Mouse (Mus musculus) layer of hippocampus, adult 18-20 months (tissue): ENCODE measurements at regions not wholly inside any gene's neighbourhood (a gene's known extent, or its start where the extent isn't known, plus 50 kb on each side); places are given as distances from the start of the nearest gene placed in this dataset.

Experiments
- DNase-seq, 2 experiments: peaks; one replicate each; pipeline ENCODE4 v3.0.0; 2022; ENCODE audit warnings: low spot score in 2 of 2

DNA sequence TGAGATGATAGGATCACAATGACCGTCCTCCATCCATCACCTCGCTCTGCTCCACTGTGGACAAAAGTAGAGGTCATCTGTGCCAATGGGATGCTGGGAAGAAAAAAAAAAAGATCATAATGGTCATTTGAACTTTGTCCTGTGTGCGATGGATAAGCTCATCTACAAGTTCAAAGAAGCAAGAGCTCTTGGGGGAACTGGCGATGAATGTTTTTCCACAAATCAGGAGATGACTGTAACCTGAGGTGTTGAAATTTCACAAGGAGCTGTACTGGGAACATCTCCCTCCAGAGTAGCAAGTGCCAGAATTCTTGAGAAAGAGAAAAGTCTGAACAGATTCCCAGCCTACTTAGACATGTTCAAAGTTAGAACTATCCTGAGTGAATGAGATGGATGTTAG is 287.0 kb downstream of the Tns3 start:
- no peak for DNase-seq

DNA sequence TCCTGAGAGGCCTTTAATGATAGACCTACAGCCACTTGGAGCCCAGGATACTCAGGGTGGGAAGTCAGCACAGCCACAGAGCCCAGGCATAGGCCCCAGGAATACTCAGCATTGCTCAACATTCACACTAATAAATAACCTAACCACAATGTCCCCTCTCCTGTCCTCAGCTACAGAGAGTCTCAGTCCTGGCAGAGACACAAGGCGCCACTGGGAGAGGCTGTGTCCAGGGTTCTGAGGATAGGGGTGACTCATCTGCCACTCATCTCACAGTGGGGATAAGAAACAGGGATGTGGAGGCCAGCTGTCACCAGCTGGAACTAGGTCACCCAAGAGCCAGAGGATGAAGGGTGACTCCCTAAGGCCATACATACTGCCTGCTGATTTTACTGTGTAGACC is 298.8 kb downstream of the Tns3 start:
- DNase-seq: no peak

DNA sequence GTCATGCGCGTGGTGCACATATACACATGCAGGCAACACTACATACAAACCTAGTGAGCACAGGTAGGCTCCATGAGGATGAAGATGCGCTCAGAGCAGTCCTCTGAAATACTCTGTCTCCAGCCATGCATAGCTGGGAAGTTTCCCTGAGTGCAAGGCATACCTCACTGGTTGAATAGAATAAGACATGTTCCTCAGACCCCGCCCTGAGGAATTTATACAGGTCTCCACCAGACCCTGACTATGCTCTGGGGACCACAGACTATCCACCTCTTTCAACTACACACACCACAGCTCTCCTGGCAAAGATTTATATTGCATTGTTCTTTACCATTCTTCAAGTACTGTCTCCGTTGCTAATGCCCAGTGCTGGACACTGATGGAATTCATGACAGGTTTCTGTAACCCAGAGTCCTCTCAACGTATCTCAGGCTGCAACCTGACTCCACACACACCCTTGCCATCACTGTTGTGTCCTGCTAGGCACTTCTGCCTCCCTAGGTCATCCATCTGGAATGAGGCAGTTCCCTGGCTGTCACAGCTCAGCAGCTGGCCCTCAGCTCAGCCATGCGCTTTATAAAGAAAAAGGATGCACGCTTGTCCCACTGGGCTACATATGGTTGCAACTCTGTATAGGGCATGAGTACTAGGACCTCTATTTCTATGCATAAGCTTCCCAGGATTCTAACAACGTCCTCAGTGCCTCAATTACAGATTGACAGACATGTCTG is 299.5 kb downstream of the Tns3 start:
- DNase-seq: no peak

DNA sequence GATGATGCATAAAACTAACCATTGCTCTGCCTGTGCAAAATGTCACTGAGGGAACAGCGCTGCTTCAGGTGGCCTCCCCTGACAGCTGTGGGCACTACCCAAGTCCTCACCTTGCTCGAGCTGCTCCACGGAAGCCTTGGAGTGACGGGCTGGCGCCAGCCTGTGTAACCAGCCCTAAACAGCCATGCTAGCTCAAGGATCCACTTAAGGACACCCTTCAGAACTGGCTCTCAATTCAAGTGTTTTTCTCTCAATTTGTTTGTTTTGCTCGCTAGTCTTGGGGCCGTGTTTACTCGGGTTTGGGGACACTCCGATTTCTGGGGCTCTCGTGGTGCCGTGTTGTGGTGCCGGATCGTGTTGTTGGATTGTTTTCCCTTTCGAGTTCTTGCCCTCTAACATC is 319.4 kb downstream of the Tns3 start:
- no peak for DNase-seq

DNA sequence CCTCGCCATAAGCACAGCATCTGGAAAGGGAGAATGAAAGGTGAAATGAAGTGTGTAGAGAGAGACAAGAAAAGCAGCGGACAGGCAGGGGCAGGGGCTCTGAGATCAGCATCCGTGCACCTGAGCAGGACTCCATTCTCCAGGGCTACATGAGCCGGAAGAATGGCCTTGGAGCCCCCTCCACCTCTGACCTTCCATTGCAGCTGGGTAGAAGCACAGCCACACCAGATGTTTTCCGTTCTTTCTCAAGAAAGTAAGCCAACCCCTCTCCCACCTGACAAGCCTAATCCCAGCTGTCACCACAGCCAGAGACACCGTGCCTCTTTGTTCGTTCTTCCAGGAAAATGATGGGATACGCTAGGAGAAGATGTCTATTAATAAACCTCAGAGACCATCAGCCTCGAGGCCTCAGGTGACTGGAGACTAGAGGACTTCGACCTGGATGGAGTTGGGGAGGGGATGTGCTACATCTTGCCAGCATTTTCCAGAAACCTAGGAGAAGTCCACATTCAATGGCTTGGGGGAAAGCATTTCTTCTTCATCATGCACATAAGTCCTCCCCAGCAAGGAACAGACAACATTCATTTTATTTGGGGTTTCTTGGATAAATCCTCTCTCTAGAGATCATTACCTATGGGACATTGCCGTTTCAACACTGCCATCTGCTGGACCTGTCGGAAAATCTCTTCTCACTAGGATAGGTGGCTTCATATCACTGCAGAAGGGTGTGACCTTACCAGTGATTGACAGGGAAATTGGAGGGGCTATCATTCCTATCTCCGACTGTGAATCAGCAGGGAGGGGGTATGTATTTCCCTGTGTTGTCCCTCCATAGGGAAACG is 361.8 kb downstream of the Tns3 start:
- peak; percentile 44 to 68 for DNase-seq

DNA sequence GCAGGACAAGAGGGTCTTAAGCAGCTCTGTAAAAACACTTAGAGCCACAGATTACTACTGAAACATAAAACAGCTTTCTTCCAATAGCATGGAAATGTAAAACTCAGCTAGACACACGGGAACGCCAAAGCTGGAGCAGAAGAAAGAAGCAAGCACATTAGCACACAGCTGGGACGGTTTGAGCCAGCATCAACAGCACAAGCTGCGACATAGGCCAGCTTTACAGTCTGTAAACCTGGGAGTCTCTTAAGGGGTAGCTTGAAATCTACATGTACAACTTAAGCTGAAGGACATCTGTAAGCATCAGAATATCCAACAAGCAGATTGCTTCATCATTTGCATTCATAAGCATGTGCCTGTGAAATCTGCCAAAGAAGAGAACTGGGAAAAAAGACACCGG is 366.9 kb downstream of the Tns3 start:
- DNase-seq: no peak

DNA sequence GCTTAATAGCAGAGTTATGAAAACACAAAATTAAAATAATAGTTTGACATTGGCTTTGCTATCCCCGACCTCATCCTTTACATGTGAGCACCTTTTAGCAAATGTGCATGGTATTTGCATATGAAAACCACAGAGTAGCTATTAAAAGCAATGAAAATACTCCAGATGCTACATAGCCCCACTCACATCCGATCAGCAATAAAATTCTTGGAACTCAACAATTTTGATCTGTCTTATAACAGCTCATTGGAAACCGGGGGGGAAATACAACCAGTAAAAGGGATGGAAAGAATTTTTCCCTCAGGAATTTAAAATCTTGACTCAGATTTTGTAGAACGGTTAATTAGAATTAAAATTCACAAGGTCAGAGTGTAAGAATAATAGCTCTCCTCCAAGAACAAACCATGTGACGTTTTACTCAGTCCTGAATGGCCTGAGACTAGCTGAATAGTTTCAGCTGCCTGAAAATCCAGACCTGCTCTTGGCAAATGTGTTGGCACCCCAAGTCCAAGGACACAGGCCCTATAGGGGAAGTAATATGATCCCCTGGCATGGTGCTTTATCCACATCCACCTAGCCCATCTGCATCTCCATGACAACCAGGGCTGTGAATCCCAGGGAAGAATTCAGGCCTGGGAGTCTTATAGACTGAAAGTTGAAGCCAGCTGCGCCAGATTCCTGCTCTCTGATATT is 370.9 kb downstream of the Tns3 start:
- no peak for DNase-seq

DNA sequence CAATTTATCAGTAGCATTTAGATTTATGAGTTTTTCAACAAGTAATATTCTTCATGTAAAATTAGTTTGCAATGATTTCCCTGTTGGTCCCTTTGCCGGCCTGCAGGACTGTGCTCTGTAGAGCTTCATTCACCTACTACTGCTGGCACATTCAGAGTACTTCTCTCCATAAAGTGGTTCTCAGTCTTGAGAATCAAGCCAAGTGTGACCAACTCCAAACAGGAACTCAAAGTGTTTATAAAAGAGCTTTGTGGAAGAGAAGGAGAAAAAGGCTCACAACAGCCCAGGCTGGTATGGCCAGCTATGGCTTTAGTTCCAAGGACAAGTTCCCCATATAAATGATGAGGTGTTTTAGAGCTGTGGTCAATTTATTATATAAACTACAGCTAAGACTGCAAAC is 379.1 kb downstream of the Tns3 start:
- DNase-seq: no peak

DNA sequence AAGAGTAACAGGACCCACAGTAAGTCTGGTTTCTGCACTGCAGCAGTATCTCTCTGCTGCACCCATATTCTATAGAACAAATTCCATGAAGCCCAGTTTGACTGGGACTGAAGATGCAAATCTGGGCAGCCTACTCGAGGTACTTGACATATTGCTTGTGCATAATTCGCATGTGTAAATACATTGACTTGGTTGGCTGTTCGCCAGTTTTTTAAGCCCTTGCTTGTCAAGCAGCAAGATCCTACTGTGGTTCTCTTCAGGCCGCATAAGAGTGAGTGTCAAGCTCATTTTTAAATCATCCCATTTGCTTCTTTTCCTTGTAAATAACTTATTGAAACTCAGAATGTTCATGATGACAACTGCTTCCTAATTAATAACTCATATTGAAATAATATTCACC is 389.1 kb downstream of the Tns3 start:
- no peak for DNase-seq

DNA sequence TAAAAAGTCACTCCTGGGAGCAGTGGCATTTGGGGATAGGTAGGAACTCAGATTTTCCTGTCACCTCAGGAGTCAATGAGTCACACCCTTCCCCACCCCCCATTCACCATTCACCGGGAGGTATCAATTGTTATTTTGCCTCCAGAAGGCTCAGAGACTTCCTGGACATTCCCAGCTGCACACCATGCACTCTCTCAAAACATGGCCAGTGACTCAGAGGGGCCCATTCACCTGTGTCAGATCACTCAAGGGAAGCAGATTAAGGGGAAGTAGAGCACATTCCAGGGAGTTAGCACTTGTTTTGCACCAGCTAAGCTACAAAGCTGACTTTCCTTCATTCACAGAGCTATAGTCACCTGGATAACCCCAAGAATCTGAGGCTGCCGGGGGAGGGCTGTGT is 395.2 kb downstream of the Tns3 start:
- DNase-seq: no peak

DNA sequence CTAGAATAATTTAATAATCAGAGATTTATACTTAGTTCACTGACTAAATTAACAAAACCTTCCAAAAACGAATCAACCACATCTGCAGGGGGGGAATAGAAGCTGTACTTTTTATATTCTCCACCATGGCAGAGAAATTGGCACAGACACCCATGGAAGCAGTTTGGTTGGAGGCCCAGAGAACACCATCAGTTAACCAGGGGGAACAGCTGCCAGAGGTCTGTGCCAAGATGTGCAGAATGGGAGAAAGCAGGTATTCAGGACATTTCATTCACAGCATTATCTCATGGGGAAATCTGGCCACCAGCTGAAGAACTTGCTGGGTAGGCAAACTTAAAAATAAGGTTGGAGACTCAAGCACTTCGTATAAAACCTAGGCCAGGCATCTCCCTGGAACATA is 410.3 kb downstream of the Tns3 start:
- DNase-seq: peak; percentile 3 to 15

DNA sequence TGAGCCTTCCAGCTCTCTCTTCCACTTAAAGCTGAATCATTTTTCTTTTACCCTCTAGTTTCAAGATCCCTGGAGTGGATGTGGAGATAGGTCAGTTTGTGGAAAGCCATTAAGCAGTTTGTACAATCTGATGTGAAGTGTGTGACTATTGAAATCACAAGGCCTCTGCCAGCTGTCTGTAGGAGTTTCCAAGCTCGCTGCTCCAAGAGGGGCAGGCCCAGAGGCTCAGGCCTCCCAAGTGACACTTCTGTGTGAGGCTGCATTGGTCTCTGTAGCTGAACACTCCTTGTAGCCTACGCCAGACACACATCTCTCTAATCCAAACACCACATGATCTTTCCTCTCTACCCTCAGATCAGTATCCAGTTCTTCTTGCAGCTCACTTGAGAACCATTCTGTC is 413.0 kb downstream of the Tns3 start:
- DNase-seq: no peak

DNA sequence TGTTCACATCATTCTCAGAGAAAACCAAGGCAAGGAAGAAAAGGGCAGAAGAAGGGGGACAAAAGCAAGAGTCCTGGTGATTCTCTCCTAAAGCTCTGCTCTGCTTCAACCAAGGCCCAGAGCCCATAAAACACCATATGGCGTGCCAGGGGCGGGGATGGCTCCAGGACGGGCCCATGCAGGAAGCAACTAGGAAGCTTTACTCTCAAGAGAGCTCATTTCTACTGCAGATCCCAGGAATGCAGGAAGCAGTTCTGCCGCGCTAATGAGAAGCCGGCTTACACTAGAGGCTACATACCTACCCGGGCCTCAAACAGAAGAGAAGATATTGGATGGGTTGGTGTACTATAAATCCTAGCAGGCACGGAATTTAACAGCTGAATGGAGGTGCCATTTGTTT is 414.9 kb downstream of the Tns3 start:
- DNase-seq: no peak

DNA sequence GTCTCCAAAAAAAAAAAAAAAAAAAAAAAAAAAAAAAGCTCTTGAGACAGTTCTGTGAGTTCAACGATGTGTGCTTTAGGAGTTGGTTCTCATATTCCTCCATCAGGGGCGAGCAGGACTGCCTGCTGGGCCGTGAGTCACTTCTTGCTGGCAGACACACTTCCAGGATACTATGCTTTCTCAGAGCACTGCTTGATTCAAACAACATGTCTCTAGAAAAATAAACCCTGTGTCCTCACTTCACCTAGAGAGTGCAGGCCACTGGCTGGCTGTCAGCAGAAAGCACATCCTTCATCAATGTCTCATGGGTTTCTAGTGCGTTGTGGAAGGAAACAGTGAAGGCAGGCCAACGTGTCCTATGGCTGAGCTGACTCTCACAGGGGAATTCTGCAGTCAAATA is 416.8 kb downstream of the Tns3 start:
- no peak for DNase-seq

DNA sequence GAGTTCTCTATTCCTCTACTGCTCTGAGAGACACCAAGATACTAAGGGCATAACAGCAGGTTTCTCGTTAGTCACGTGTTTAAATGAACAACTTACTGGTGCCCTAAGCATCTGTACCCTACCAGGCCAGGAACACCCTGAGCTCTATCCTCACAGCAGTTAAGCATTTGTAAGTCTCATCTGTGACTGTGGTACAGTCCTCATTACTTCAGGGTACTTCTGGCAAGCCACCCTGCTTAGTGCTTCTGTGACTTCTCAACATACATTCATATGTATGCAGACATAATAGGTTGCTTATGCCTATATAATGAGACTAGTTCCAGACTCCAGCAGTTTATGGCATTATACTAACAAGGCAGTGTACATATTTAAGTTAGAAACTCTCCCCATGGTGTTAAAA is 417.3 kb downstream of the Tns3 start:
- DNase-seq: no peak

DNA sequence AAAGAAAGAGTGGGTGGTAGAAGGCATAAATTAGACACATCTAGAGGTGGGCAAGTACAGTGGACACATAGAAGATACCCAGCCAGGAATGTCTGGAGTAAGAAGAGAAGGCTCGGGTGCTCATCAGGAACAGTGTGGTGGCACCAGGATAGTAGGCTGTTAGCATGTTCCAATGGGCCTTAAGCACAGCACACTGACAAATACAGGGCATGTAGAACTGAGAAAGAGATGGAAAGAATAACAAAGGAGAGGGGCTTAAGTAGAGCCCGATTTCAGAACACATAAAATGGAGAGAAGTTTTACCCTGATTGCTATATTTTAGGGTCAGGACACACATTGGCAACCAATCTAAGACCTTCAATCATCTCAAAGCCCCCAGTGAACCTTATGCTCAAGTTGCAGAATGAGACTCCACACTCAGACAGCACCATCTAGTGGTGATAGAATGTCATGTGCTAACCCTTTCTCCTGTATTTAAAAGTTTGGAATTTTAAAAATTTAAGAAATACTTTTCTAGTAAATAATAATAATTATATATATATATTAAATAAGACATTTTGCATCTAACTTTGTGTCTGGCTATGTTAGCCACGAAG is 418.8 kb downstream of the Tns3 start:
- DNase-seq: peak in 1 of 2 experiments; percentile 17

DNA sequence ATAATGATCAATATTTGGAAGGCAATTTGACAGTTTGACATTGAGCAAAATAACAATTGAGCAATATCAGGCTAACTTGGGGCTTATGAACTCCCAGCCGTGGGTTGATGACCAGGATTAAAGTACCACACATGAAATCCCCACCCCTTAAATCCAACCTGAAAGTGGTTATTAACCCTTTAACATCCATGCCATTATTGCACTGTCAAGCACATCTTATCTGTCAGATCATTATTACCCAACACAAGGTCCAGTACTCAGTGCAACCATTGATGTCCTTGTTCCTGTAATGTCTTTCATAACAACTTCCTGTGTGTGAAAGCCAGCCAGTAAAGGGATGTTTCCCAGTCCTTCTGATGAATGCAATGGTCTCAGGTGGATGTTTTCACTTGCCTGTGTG is 425.8 kb downstream of the Tns3 start:
- no peak for DNase-seq

DNA sequence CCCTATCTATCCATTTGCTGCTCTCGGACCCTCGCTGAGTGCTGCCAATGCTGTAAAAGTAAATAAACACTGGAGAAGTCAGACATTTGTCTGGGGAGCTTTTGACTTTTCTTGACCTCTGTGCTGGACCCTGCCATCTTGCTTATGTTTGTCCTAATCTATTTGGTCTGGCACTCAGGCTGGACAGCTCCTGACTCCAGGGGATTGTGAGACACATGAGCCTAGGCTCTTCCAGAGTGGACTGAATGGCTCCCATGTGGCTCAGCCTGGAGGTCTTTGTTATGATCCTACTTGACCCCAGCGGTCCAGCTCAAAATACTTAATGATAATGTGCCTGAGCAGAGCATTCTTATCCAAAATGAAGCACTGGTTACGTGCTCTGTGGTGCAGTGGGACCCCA is 426.8 kb downstream of the Tns3 start:
- no peak for DNase-seq

DNA sequence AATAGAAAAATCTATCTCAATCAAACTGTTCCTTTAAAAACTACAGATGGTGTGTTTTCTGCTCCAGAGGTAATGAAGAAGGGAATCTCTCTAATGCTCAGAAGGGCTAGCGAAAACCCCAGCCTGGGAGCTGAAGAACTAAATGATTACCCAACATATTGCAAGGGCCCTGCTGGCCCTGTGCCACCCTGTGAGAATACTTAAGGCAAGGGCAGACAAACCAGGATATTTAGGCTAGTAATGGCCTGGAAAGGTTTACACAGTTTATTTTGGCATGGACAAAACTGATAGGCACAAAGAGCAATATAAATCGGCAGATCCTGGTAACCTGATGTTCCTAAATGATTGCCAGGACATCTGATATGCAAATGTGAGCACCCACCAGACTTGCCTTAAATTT is 428.3 kb downstream of the Tns3 start:
- no peak for DNase-seq

DNA sequence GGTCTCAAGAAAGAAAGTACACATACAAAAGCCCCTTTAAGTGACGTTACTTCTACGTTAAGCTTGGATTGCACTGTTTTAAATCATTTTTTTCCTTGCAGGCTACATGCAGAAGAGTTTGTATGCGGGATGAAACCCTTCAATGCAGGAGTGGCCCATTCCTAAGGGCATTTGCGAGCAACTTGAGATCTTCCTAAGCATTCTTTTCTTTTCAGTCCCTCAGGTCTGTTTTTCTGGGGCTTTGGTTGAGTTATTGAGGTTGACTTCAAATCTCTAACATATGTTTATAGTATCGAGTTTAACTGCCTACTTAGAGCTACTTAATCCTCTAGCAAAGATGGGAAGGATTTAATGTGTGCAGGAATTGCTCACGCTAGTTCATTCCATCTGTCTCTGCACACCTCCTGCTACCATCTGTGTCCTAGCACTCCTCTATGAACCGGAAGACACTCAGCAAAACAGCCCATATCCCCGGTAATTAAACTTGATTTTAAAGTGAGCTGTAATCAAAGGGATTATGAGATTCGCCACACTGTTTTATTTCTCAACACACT is 431.6 kb downstream of the Tns3 start:
- DNase-seq: no peak

DNA sequence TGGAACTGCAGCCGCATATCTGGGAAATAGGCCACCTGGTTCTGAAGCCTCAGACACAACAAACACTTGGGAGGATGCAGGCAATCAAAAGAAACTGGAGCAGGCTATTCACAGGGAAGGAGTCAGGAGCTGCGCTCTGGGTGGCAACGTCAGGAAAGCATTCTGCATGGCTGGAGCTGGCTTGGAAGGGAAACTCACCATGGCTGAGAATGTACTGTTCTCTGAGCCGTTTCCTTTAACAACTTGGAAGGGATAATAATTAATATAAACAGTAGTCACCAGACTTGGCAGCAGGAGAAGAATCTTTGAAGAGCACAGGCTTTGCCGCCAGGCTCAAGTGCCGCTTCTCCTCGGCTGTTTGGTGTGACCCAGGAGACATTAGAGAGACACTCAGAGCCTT is 434.5 kb downstream of the Tns3 start:
- peak; percentile 3 to 29 for DNase-seq
